Mouse (Mus musculus): ENCODE results near the gene Rrp8. TPM values are rescaled to one million over a fixed set of nuclear protein-coding genes. Genes with fewer than 3 reads are reported as not detected.

The Rrp8 gene
- total RNA-seq, 2 experiments from 2014 or later = 21.0 to 21.2 TPM

DNA sequence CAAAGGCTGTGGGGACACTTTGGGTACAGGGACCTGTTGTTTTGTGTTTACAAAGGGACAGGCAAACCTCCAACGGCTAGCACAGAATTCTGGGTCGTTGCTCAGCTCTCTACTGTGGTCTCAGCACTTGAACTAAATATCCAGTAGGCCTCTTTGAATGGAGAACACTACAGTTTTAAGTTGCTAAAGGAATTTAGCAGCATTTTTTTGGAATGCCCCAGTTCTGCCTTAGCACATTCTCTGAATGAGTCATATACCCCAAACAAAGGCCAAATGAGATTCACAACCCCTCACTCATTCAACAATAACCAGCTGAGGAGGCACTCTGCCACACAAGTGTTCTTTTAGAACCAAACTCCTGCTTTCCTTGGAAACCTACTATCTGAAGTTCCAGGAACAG lies 15.3 kb downstream of the Rrp8 start:
- no peak for DNase-seq (ENCODE audit: low spot score in 2 of 2)

DNA sequence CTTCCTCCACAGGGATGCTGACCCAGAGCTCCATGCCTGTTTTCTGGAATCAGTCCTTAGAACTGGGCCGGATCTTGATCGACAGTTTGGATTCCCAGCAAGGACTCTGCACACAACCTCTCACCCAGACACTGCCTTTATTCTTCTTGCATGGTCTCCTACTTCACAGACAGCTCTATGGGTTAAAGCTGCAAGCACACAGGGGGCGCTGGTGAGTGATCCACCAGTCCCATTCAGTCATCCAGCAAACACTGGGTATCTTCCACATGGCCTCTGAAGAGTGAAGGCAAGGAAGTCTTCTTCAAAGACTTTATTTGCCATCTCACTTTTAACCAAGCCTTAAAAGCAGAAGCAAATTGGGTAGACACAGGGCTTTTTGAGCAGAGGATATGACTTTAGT lies 21.8 kb downstream of the Rrp8 start:
- no peak for DNase-seq (ENCODE audit: low spot score in 2 of 2)

DNA sequence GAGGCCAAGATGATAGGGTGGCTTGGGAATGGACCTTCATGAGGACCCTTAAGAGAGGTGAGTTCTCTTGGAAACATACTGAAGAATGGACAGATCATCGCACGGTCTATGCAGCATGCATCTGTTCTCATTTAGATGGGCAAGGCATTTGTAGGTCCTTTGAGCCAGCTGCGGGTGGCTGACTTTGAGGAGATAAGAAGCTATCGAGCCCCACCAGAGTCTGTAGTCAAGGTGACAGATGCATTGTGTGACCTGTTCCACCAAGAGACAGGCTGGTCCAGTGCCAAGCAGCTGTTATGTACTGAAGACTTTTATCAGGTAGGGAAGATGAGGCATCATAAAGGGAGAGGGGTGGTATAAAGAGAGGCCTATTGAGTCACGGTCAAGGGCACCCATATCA lies 28.5 kb downstream of the Rrp8 start:
- no peak for DNase-seq (ENCODE audit: low spot score in 2 of 2)

DNA sequence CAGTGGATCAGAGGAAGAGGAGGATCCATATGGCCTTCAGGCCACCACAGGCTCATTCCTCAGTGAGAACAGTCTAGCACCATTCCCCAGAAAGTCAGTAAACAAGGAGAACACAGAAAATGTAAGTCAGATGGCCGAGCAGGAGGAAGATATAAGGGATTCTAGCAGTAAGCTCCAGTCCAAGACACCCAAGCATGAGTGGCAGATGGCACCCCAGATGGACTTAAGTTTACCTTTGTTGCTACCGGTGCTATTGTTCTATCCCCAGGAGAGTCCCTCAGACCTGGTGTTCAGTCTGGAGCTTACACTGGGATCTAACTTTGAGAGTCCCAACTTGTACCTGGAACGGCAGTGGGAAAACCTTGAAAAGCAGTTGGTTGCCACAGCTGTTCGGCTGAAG lies 33.4 kb downstream of the Rrp8 start:
- no peak for DNase-seq (ENCODE audit: low spot score in 2 of 2)

DNA sequence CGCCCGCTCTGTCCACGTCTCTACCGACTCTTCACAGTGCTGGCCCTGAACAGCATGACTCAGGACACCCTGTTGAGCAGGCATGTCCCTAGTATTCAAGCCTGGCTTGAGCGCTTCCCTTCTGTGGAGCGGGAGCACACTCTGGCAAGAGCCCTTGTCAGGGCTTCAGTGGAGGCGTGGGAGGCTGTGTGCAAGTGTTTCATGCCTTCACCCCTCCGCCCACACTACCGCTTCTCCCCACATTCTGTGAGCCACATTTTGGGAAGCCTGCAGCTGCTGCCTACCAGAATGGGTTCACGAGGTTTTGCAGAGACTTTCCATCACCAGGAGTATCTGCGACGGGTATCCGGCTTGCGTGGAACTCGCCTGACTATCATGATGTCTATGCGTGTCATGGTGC lies 34.0 kb downstream of the Rrp8 start:
- no peak for DNase-seq (ENCODE audit: low spot score in 2 of 2)

DNA sequence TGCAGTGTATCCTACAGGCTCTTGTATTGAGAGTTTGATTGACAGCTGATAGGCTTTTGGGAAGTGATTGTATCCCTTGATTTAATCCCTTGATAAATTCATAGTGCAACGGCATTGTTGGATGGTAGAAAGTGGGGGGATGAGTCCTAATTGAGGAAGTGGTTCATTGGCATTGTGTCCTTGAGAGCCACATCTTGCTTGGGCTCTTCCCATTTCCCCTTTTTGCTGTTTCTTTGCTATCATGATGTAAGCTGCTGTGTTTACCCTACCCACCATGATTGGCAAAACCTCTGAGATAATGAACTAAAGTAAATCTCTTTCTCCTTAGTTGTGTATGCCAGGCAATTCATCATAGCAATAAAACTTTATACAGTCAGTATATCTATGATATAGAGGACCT lies 46.3 kb downstream of the Rrp8 start:
- no peak for DNase-seq (ENCODE audit: low spot score in 2 of 2)

DNA sequence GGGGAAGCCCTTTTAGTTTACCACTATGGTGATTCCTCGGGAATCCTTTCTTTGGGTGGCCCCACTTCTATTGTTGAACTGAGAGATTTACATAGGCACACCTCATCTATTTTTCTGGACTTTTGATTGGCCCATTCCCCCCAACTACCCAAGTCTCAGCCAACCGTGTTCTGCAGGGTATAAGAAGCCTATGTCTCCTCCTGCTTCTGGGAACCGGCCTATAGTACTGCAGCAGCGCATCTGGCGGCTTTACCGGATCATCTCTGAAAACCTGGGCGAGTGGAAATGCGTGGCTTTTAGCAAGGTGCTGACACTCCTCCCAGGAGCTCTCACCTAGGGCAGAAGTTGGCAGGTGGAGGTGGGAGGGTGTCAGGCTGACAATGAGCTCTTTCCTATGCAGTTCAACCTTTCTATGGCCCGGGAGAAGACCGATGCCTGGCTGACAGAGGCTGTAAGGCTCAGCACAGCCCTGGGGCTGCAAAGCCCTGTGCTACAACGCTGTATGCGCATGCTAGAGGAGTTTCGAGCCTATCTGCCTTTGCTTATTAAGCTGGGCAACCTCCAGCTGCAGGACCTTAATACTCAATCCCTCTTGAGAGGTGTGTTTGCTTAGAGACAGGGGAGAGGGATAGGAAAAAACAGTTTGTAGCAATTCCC lies 51.5 kb downstream of the Rrp8 start:
- DNase-seq (ENCODE audit: low spot score in 2 of 2) = no peak

Other genes starting within 250 kb of the Rrp8 start
- 10 to 100 TPM; 39.4 to 40.3 TPM for gene Smpd1, start 183.0 kb downstream of the Rrp8 start, total RNA-seq (2021)
- gene Apbb1, start 155.7 kb downstream of the Rrp8 start, total RNA-seq (2021) = 10 to 100 TPM; 36.8 to 42.3 TPM
- 100 to 1,000 TPM in 1 of 2 experiments, 10 to 100 TPM in 1; 10.6 to 269 TPM for gene Hpx, start 137.2 kb downstream of the Rrp8 start, total RNA-seq (2021)
- gene Trim3, start 103.8 kb downstream of the Rrp8 start, total RNA-seq (2021) = 10 to 100 TPM; 51.4 to 56.7 TPM
- gene Timm10b, start 97.3 kb downstream of the Rrp8 start, total RNA-seq (2021) = 100 to 1,000 TPM; 115 to 116 TPM
- 10 to 100 TPM; 74.7 to 80.7 TPM for gene Arfip2, start 97.0 kb downstream of the Rrp8 start, total RNA-seq (2021)
- 10 to 100 TPM in 1 of 2 experiments, 1 to 10 TPM in 1; 8.5 to 12.2 TPM for gene Gm45799, start 96.8 kb downstream of the Rrp8 start, total RNA-seq (2021)
- 1 to 10 TPM; 5.9 to 7.1 TPM for gene Dnhd1, start 86.6 kb downstream of the Rrp8 start, total RNA-seq (2021)
- gene Ilk, start 793 bp downstream of the Rrp8 start, total RNA-seq (2021) = 100 to 1,000 TPM; 145 to 148 TPM
- gene Taf10, start 7.0 kb upstream of the Rrp8 start, total RNA-seq (2021) = 100 to 1,000 TPM; 161 to 175 TPM
- 10 to 100 TPM; 85.0 to 95.7 TPM for gene Tpp1, start 14.8 kb upstream of the Rrp8 start, total RNA-seq (2021)
- 10 to 100 TPM; 23.7 to 29.4 TPM for gene Dchs1, start 50.3 kb upstream of the Rrp8 start, total RNA-seq (2021)
- gene Mrpl17, start 73.7 kb upstream of the Rrp8 start, total RNA-seq (2021) = 100 to 1,000 TPM; 170 to 182 TPM
- gene Gm4070, start 216.6 kb upstream of the Rrp8 start, total RNA-seq (2021) = 1 to 10 TPM; 1.6 to 2.2 TPM